Mouse (Mus musculus): ENCODE data around the gene Rorb.

The Rorb gene

GRCm38 (mm10) chr19:18889117-18889627 lies 221.8 kb downstream of the Rorb start:
- peak; percentile 42 for DNase-seq (ENCODE audit: low read depth, low spot score)

GRCm38 (mm10) chr19:18888491-18889116 lies 222.4 kb downstream of the Rorb start:
- DNase-seq (ENCODE audit: low read depth, low spot score), result peak; percentile 9

- DNase-seq (ENCODE audit: low read depth, low spot score), result peak; percentile 13
Measured at GRCm38 (mm10) chr19:18887646-18888407, 223.2 kb downstream of the Rorb start.

GRCm38 (mm10) chr19:18881162-18881561 lies 229.8 kb downstream of the Rorb start:
- DNase-seq (ENCODE audit: low read depth, low spot score), result no peak

Measured in forelimb bud, embryonic 11.5 days (tissue).